Mouse (Mus musculus) lung, postnatal 14 days (tissue): Measurements from ENCODE around the gene Cuedc1.
"Not testable (repeated sequence)": the region's sequence is repeated elsewhere in the genome, so short reads cannot be mapped to it uniquely, and the experiment has no call there.

Source experiments
- DNase-seq: peaks from one replicate; pipeline ENCODE4 v3.0.0; 2021

The Cuedc1 gene

GRCm38 (mm10) chr11:88204593-88205368 lies 106.9 kb downstream of the Cuedc1 start:
- no peak for DNase-seq

GRCm38 (mm10) chr11:88206576-88206975 lies 108.7 kb downstream of the Cuedc1 start:
- not testable (repeated sequence) for DNase-seq

- no peak for DNase-seq
Observed at GRCm38 (mm10) chr11:88207697-88208096, 109.8 kb downstream of the Cuedc1 start.

GRCm38 (mm10) chr11:88211824-88212582 lies 114.1 kb downstream of the Cuedc1 start:
- no peak for DNase-seq

- DNase-seq: no peak
Observed at GRCm38 (mm10) chr11:88213757-88214156, 115.9 kb downstream of the Cuedc1 start.

- peak; percentile 43 for DNase-seq
Observed at GRCm38 (mm10) chr11:88214881-88215831, 117.3 kb downstream of the Cuedc1 start.

- peak; percentile 60 for DNase-seq
Observed at GRCm38 (mm10) chr11:88216231-88216685, 118.4 kb downstream of the Cuedc1 start.

GRCm38 (mm10) chr11:88218155-88218554 lies 120.3 kb downstream of the Cuedc1 start:
- DNase-seq: no peak

GRCm38 (mm10) chr11:88218586-88218985 lies 120.7 kb downstream of the Cuedc1 start:
- no peak for DNase-seq

GRCm38 (mm10) chr11:88221929-88222475 lies 124.1 kb downstream of the Cuedc1 start:
- no peak for DNase-seq

- no peak for DNase-seq
Observed at GRCm38 (mm10) chr11:88227001-88227957, 129.4 kb downstream of the Cuedc1 start.

GRCm38 (mm10) chr11:88231213-88231790 lies 133.4 kb downstream of the Cuedc1 start:
- DNase-seq: no peak

GRCm38 (mm10) chr11:88233528-88234427 lies 135.9 kb downstream of the Cuedc1 start:
- no peak for DNase-seq

- DNase-seq: no peak
Observed at GRCm38 (mm10) chr11:88234789-88235188, 136.9 kb downstream of the Cuedc1 start.

GRCm38 (mm10) chr11:88235221-88236203 lies 137.7 kb downstream of the Cuedc1 start:
- peak; percentile 37 for DNase-seq

- DNase-seq: no peak
Observed at GRCm38 (mm10) chr11:88240275-88240674, 142.4 kb downstream of the Cuedc1 start.

- no peak for DNase-seq
Observed at GRCm38 (mm10) chr11:88240736-88241353, 143.0 kb downstream of the Cuedc1 start.
